9 mouse cellular contexts compared by ENCODE assay signal in genomic region chr15:36966466-36966865, GRCm38 (mm10). TPM values are rescaled to one million over a fixed set of nuclear protein-coding genes. Genes with fewer than 3 reads are reported as not detected.
DNase-seq lines count a peak whose midpoint lies in the region; ATAC-seq and TF ChIP-seq lines count a peak whose summit lies in the region.
"Had no signal": no experiment of that assay in that cellular context is flagged by ENCODE, and none has a peak within 500 bp of the region (broad histone marks: within the 10 kb centered on the region; RNA-seq: fewer than 3 reads in every experiment).

No protein-coding gene starts in this region.

- WGBS in kidney, postnatal 0 days: 75% methylated on average over 2 of the region's 2 CpGs

- no peak overlapping the region for H3K4me2 ChIP-seq in kidney, postnatal 0 days (ENCODE audit: low read length)

- no peak for TF ChIP-seq POLR2A in embryonic fibroblast, embryonic 13.5 days (IDR thresholded peaks at IDR 0.05; ENCODE audit: low read depth, low read length)

- no peak overlapping the region for H3K9ac ChIP-seq in kidney, postnatal 0 days (ENCODE audit: low read depth, low read length)

- H3K27ac ChIP-seq in kidney, postnatal 0 days: no peak overlapping the region
- H3K27ac ChIP-seq in embryonic fibroblast, embryonic 13.5 days (ENCODE audit: insufficient read depth, low read length): peak overlapping the region; percentile 69

- no peak overlapping the region for H3K4me3 ChIP-seq in kidney, postnatal 0 days (replicated peaks; ENCODE audit: low read depth, low read length)
- H3K4me3 ChIP-seq in embryonic fibroblast, embryonic 13.5 days (ENCODE audit: insufficient read depth, low read length): no peak overlapping the region
- H3K4me3 ChIP-seq: erythroblast, embryonic 14.5 days had no signal

- no peaks in the 10 kb centered on the region for H3K36me3 ChIP-seq in kidney, postnatal 0 days (ENCODE audit: insufficient read depth, low read length)

- intact Hi-C loops in left cerebral cortex, postnatal 25 days (cut with DNase I): loop anchor here (2.0 to 5.0 kb wide), 3 partner anchors 14 to 76 kb away; no protein-coding TSS in a partner anchor

- ATAC-seq in kidney, postnatal 0 days (replicated peaks; ENCODE audit: low FRiP score, low read depth): 0 out of 2 replicates have a peak, but pooled peaks have one; percentile 11
- ATAC-seq in megakaryocyte-erythroid progenitor cell, adult 5-6 weeks (replicated peaks; ENCODE audit: low FRiP score, low TSS enrichment, poor library complexity, severe bottlenecking): no peak
- ATAC-seq in granulocyte monocyte progenitor cell, adult 5-6 weeks (replicated peaks; ENCODE audit: poor library complexity, severe bottlenecking): no peak

- no peaks in the 10 kb centered on the region for H3K4me1 ChIP-seq in kidney, postnatal 0 days (replicated peaks; ENCODE audit: insufficient read depth, low read length)
- peaks cover 15% of the 10 kb centered on the region for H3K4me1 ChIP-seq in embryonic fibroblast, embryonic 13.5 days (ENCODE audit: control insufficient read depth, insufficient read depth, low read length)

- H3K9me3 ChIP-seq in kidney, postnatal 0 days (replicated peaks; ENCODE audit: low read length): no peaks in the 10 kb centered on the region

- DNase-seq in kidney, postnatal 0 days (ENCODE audit: low spot score): no peak
- no peak for DNase-seq in kidney, adult 9 months
- DNase-seq in adipocyte (ENCODE audit: low spot score): peak; percentile 41
- peak; percentile 39 to 72 for DNase-seq in left cerebral cortex, postnatal 25 days (ENCODE audit: low spot score in 2 of 2)
- no peak for DNase-seq in T-cell, adult 2 months (ENCODE audit: low spot score)

- no peaks in the 10 kb centered on the region for H3K27me3 ChIP-seq in kidney, postnatal 0 days (ENCODE audit: insufficient read depth, low read length)

- no peak for TF ChIP-seq CTCF in kidney, postnatal 0 days (IDR thresholded peaks at IDR 0.05; ENCODE audit: low read depth)
- no peak for TF ChIP-seq CTCF in embryonic fibroblast, embryonic 13.5 days (IDR thresholded peaks at IDR 0.05; ENCODE audit: borderline replicate concordance, insufficient read depth, low read length)

RNA-seq across cellular contexts. Expression of gene Zfp706, which starts 41.1 kb away (rescaled TPM):
- 509 and 548 TPM in 2 replicates for polyA plus RNA-seq in kidney, postnatal 0 days (2015; fragmentation: Nextera tagmentation; extraction: Ambion mirVana)
- polyA plus RNA-seq in embryonic fibroblast, embryonic 13.5 days (2011; ENCODE audit: insufficient read length, low read depth, missing spikeins): 150 and 165 TPM in 2 replicates
- 100 to 1,000 TPM; 233 to 234 TPM for total RNA-seq in left cerebral cortex, postnatal 25 days (2021)
- total RNA-seq in megakaryocyte-erythroid progenitor cell, adult 5-6 weeks (2014; fragmentation: Nextera tagmentation): 69.0 and 85.3 TPM in 2 replicates
- 38.9 and 93.2 TPM in 2 replicates for total RNA-seq in megakaryocyte-erythroid progenitor cell, adult 5-6 weeks (2017)
- 276 TPM in 2 replicates for total RNA-seq in granulocyte monocyte progenitor cell, adult 5-6 weeks (2014; fragmentation: Nextera tagmentation)
- total RNA-seq in granulocyte monocyte progenitor cell, adult 5-6 weeks (2017): 73.9 and 112 TPM in 2 replicates

Comparison
In these comparisons a context has a peak if more than half of its experiments do, and no peak if none do; other contexts are left out.
1. DNase-seq: peak in adipocyte (single experiment) and left cerebral cortex, postnatal 25 days (2 of 2); none in kidney, postnatal 0 days (single experiment), kidney, adult 9 months (single experiment) and T-cell, adult 2 months (single experiment).